Mouse (Mus musculus) spleen, embryonic (tissue): ENCODE measurements around the gene Abcb1a.

Experiments
- CTCF ChIA-PET: fragments of 350-600 bp; sonication (Branson Sonifier 250); formaldehyde crosslinking; loops from one replicate; lab custom pipeline; 2022; lab: Charles Lee

Abcb1a gene

DNA sequence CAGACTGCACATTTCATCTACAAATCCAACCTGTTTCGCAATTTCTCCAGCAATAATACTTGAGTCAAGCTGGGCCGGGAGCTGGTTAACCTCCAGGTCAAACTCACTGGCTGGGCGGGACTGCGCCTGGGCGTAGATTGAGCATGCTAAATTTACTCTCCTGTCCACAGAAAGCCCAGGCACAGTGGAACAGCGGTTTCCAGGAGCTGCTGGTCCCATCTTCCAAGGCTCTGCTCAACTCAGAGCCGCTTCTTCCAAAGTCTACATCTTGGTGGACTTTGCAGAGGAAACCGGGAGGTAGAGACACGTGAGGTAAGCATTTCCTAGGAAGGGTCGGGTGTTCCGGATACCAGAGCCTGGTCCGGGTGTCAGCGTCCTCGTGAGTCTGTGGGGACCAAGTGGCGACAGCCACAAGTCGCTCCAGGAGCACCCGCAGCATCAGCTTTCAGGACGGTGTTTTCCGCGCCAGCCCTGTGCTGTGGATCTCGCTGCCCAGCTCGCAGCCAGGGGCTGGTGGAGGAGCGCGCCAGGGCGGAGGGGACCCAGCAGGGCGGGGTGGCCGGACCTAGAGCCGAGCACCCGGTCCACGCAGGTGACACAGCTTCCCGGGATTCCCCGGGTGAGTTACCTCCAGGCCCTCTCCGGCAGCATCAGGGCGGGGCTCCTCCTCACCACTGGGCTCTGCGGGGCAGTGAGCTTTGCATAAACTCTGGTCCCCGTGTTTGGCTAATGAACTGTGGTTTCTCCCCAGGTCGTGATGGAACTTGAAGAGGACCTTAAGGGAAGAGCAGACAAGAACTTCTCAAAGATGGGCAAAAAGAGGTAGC lies at the start of gene Abcb1a:
TSS of gene Abcb1a (plus strand) at position 167 of the 827 bp plus-strand sequence.
- CTCF ChIA-PET, result interaction anchor here (0.6 to 1.1 kb wide), 2 partner anchors 11 to 147 kb away, joined by 3 to 4 read pairs; no protein-coding TSS in a partner anchor

DNA sequence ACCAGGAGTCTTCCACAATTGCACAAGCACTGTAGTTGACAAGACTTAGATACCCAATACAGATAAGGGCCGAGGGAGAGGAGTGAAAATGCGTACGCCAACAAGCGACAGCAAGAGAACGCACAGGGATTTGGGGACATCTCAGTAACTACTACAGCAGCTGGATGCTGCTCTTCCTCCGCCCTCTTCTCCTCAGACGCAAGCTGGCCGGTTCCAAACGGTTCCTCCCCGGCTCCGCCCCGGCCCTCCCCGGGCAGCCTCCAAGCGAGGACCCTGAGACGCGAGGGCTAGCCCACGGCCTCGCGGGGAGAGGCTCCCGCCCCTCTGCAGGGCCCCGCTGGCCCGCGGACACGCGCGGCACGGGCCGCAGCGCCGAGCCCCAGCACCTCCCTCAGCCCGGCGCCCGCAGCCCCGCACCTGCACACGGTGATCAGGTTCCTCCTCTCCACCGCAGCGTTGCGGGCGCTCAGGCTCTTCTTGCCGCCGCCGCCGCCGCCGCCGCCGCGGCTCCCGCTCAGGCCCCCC lies 37.7 kb upstream of the Abcb1a start:
- CTCF ChIA-PET, result no interaction called here

DNA sequence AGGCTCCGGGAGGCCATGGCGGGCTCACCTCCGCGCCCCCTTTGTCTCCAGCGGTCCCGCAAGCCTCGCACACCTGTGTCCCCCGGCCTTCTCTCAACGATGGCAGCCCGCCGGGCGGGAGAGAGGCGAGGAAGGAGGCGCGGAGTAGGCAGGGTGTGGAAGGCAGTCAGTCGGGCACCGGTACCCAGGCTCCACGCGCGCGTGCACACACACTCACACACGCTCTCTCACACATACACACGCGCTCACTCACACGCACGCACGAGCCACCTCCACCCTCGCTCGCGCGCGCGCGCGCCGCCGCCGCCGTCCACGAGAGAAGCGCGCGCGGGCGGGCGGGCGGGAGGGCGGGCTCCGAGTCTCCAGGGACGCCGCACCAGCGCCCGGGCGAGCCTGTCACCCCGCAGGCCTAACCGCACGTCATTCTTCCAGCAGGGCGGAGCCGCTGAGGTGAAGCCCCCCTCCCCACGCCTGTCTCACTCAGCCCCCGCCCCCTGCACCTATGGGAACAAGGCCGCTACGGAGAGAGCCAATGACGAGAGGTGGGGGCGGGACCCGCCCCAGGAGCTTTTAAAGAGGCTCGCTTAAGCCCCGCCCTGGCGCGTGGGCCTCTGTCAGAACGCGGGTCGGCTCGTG lies 37.2 kb upstream of the Abcb1a start, which contains the start of gene Rundc3b:
TSS of gene Rundc3b (minus strand) at position 357 of the 636 bp plus-strand sequence.
- CTCF ChIA-PET, result interaction anchor here (0.7 kb wide), 1 partner anchor 32 kb away, joined by 4 read pairs; no protein-coding TSS in a partner anchor

DNA sequence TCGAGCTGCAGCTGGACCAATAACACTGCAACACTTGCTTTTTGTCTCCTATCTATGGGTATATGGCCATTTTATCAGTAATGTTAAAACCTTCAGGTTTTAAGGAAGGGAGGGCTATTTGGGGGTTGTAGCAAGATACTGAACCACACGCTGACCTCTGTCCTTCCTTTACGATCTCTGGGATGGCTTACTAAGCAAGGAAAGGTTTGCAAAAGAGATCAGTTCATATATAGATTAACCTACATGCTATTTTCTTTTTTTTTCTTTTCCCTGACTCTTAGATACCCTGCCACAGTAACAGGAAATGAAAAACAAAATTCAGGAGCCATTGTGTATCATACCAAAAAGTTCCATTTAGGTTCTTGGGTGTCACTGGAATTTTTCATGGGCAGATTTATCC lies 27.0 kb upstream of the Abcb1a start:
- CTCF ChIA-PET, result no interaction called here

- CTCF ChIA-PET, result no interaction called here
Measured at GRCm38 (mm10) chr5:8634489-8634975, 25.3 kb upstream of the Abcb1a start.

GRCm38 (mm10) chr5:8648300-8648699 lies 11.6 kb upstream of the Abcb1a start:
- CTCF ChIA-PET, result interaction anchor here (0.6 to 1.3 kb wide), 2 partner anchors 12 to 33 kb away, joined by 3 read pairs; partner anchors contain the start of gene Abcb1a

GRCm38 (mm10) chr5:8648774-8649173 lies 11.1 kb upstream of the Abcb1a start:
- CTCF ChIA-PET, result interaction anchor here (1.3 kb wide), 1 partner anchor 11 kb away, joined by 3 read pairs; the partner anchor contains the start of gene Abcb1a

GRCm38 (mm10) chr5:8652085-8652484 lies 7.8 kb upstream of the Abcb1a start:
- CTCF ChIA-PET, result interaction anchor here (0.6 kb wide), 1 partner anchor 344 kb away, joined by 3 read pairs; no protein-coding TSS in a partner anchor

DNA sequence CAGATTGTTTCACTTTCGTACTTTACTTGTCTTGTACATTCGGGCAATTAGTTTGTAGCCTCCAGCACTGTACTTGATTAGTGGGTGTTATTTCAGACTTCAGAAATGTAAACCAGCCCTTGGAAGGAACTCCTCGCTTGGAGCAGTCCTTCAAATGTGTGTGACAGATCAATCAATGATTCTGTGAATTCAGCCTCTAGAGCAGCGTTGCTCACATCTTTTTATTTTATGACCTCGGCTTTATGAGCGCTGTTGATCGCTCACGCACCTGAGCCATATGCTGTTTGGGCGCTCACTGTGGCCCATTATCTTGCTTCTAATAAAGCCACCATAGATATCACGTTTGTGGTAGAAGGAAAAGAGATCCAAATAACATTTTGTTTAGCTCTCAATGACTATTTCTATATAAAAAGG lies 868 bp downstream of the Abcb1a start:
- CTCF ChIA-PET, result no interaction called here

- CTCF ChIA-PET, result no interaction called here
Measured at GRCm38 (mm10) chr5:8664678-8665077, 4.8 kb downstream of the Abcb1a start.

- CTCF ChIA-PET, result no interaction called here
Measured at GRCm38 (mm10) chr5:8667758-8668474, 8.0 kb downstream of the Abcb1a start.

GRCm38 (mm10) chr5:8669606-8670005 lies 9.7 kb downstream of the Abcb1a start:
- CTCF ChIA-PET, result no interaction called here

DNA sequence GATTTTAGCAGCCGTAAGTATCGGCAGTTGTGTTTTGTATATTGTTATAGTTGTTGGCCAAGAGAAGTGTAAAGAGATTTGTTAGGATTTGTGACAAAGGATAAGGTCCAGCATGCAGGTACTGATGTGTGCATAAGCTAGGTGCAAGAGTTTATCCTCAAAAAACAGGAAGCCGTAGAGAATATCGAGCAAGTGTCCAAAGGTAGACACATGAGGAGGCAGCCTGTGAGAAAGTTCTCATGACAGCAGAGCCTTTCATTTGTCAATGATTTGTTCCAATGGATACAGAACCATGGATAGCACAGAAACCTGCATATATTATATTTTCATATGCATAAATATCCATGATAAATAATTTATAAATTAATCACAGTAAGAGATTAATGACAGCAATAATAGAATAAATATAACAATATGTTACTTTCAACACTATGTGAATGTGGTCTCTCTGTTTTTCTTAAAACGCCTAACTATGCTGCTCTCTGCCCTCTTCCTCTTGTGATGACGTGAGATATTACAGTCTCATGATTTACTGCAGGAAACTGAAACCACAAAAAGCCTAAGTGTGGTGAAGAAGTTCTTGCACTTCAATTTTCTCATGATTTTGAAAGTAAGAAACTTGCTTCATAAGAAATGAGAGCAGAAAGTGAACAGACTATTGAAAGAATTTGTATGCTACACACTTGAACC lies 15.5 kb downstream of the Abcb1a start:
- CTCF ChIA-PET, result interaction anchor here (0.9 kb wide), 1 partner anchor 12 kb away, joined by 3 read pairs; no protein-coding TSS in a partner anchor

- CTCF ChIA-PET, result interaction anchor here (0.5 kb wide), 1 partner anchor 108 kb away, joined by 5 read pairs; no protein-coding TSS in a partner anchor
Measured at GRCm38 (mm10) chr5:8675952-8676262, 16.0 kb downstream of the Abcb1a start.

GRCm38 (mm10) chr5:8681166-8681565 lies 21.3 kb downstream of the Abcb1a start:
- CTCF ChIA-PET, result interaction anchor here (0.7 kb wide), 1 partner anchor 33 kb away, joined by 3 read pairs; no protein-coding TSS in a partner anchor

- CTCF ChIA-PET, result no interaction called here
Measured at GRCm38 (mm10) chr5:8683686-8684085, 23.8 kb downstream of the Abcb1a start.

- CTCF ChIA-PET, result no interaction called here
Measured at GRCm38 (mm10) chr5:8686071-8686470, 26.2 kb downstream of the Abcb1a start.

GRCm38 (mm10) chr5:8687550-8687949 lies 27.7 kb downstream of the Abcb1a start:
- CTCF ChIA-PET, result interaction anchor here (1.0 kb wide), 1 partner anchor 13 kb away, joined by 3 read pairs; no protein-coding TSS in a partner anchor

- CTCF ChIA-PET, result no interaction called here
Measured at GRCm38 (mm10) chr5:8716061-8716460, 56.2 kb downstream of the Abcb1a start.

- CTCF ChIA-PET, result no interaction called here
Measured at GRCm38 (mm10) chr5:8719556-8719955, 59.7 kb downstream of the Abcb1a start.
